Mouse (Mus musculus) thymus, postnatal 25 days (tissue): ENCODE data around the gene Bcl2l1.
A peak's percentile ranks its signal among the peaks of the same experiment; 100 is the strongest.

ENCODE experiments used
- DNase-seq: peaks from one replicate; pipeline ENCODE4 v3.0.0; 2022

Gene Bcl2l1

GRCm38 (mm10) chr2:152831019-152831878 lies at the start of gene Bcl2l1:
TSS of gene Bcl2l1 (minus strand) at chr2:152831728.
- DNase-seq: peak; percentile 100

- no peak for DNase-seq
Observed at GRCm38 (mm10) chr2:152880898-152881297, 49.4 kb upstream of the Bcl2l1 start.

GRCm38 (mm10) chr2:152878239-152878638 lies 46.7 kb upstream of the Bcl2l1 start:
- DNase-seq: no peak

- DNase-seq: no peak
Observed at GRCm38 (mm10) chr2:152863346-152863745, 31.8 kb upstream of the Bcl2l1 start.

- no peak for DNase-seq
Observed at GRCm38 (mm10) chr2:152862638-152863037, 31.1 kb upstream of the Bcl2l1 start.

GRCm38 (mm10) chr2:152861891-152862290 lies 30.4 kb upstream of the Bcl2l1 start:
- no peak for DNase-seq

GRCm38 (mm10) chr2:152859501-152859900 lies 28.0 kb upstream of the Bcl2l1 start:
- DNase-seq: no peak

GRCm38 (mm10) chr2:152848466-152848865 lies 16.9 kb upstream of the Bcl2l1 start:
- DNase-seq: no peak

- DNase-seq: peak; percentile 97
Observed at GRCm38 (mm10) chr2:152847815-152848302, 16.3 kb upstream of the Bcl2l1 start, which contains the start of gene Tpx2. TSS of gene Tpx2 (plus strand) at chr2:152847964.

GRCm38 (mm10) chr2:152847057-152847814 lies 15.7 kb upstream of the Bcl2l1 start:
- DNase-seq: no peak

GRCm38 (mm10) chr2:152842741-152843140 lies 11.2 kb upstream of the Bcl2l1 start:
- no peak for DNase-seq

GRCm38 (mm10) chr2:152839256-152839655 lies 7.7 kb upstream of the Bcl2l1 start:
- no peak for DNase-seq

GRCm38 (mm10) chr2:152830021-152830921 lies 1.3 kb downstream of the Bcl2l1 start:
- DNase-seq: peak; percentile 91

- peak; percentile 55 for DNase-seq
Observed at GRCm38 (mm10) chr2:152829367-152829881, 2.1 kb downstream of the Bcl2l1 start.

- peak; percentile 39 for DNase-seq
Observed at GRCm38 (mm10) chr2:152828532-152828931, 3.0 kb downstream of the Bcl2l1 start.

GRCm38 (mm10) chr2:152828011-152828370 lies 3.5 kb downstream of the Bcl2l1 start:
- DNase-seq: peak; percentile 14

- peak; percentile 17 for DNase-seq
Observed at GRCm38 (mm10) chr2:152827321-152828010, 4.1 kb downstream of the Bcl2l1 start.

GRCm38 (mm10) chr2:152826481-152826880 lies 5.0 kb downstream of the Bcl2l1 start:
- DNase-seq: no peak

GRCm38 (mm10) chr2:152825713-152826112 lies 5.8 kb downstream of the Bcl2l1 start:
- DNase-seq: peak; percentile 56

- peak; percentile 14 for DNase-seq
Observed at GRCm38 (mm10) chr2:152825168-152825697, 6.3 kb downstream of the Bcl2l1 start.

- no peak for DNase-seq
Observed at GRCm38 (mm10) chr2:152824438-152825167, 6.9 kb downstream of the Bcl2l1 start.
